Mouse (Mus musculus): ENCODE results near the gene Pde4b.

Gene Pde4b

GRCm38 (mm10) chr4:102582165-102582749, 494.9 kb downstream of the Pde4b start:
- no peak for DNase-seq

- DNase-seq, result no peak
Measured at GRCm38 (mm10) chr4:102582963-102583362, 495.6 kb downstream of the Pde4b start.

GRCm38 (mm10) chr4:102583469-102583868, 496.1 kb downstream of the Pde4b start:
- no peak for DNase-seq

DNA sequence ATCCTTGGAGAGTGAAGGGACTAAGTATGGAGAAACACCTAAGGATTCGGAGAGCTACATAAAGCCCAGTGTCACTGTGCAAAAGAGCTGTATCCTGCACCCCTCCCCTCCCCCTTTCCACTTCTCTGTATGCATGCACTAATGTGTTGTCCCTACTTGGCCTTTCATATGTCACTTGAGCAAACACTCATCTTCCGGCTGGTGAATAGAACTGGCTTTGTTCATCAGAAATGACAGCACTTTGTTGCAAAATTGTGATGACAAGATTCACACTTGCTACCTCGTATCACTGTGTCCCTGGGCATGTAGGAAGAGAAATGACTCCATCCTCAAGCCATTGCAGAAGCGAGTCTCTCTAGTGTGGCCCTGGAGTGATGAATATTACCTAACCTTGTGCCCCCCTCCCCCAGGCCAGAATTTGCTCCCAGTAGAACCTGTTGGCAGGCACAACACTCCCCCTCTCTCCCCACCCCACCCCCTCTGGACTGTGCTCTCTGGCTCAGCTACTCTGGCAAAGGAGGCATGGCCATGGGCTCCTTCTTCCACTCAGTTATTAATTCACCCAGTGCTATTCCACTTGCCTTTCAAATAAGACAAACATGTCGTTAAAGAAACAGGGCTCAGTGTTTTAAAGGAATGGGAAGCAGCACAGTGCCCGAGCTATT, 497.4 kb downstream of the Pde4b start:
- no peak for DNase-seq

- DNase-seq, result no peak
Measured at GRCm38 (mm10) chr4:102585541-102585940, 498.2 kb downstream of the Pde4b start.

DNA sequence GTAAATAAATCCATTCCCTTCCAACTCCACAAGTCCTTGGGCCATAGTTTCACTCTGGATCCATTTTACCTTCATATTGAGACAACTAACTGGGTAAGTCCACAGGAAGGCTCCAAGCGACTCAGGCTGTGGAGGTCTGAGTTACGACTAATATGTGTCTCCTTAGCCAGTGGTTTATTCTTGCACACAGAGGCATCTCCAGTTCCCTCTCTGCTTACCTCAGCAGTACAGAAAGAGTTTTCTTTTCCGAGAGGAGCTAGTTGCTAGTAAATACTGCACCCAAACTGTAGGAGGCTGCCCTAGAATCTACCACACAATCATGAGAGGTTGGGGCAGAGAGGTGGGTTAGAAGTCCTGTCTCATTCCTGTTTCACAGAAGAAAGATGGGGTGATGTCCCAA, 499.4 kb downstream of the Pde4b start:
- DNase-seq, result no peak

- DNase-seq, result no peak
Measured at GRCm38 (mm10) chr4:102588668-102589455, 501.5 kb downstream of the Pde4b start.

DNA sequence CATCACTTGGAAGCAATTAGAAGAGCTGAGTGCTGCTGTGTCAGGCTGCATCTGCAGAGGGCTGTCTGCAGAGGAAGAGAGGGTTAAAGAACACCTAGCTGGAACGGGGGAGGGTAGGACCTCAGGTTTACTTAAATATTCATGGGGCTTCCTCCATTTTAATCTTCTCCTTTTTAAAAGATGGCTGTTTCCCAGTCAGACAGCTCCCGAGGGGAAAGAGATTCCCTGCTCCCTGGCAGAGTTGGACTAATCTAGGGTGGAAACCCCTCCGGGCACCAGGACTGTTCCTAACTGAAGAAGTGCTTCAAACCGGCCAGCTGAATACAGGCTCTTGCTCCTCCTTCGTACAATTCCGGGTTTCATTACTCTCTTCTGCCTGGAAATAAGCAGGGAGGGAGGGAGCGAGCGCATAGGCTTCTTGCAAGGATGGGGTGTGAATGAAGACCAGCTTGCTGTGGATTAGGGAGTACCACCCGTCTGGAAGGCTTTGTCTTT, 502.2 kb downstream of the Pde4b start:
- no peak for DNase-seq

GRCm38 (mm10) chr4:102591798-102592197, 504.5 kb downstream of the Pde4b start:
- no peak for DNase-seq

DNA sequence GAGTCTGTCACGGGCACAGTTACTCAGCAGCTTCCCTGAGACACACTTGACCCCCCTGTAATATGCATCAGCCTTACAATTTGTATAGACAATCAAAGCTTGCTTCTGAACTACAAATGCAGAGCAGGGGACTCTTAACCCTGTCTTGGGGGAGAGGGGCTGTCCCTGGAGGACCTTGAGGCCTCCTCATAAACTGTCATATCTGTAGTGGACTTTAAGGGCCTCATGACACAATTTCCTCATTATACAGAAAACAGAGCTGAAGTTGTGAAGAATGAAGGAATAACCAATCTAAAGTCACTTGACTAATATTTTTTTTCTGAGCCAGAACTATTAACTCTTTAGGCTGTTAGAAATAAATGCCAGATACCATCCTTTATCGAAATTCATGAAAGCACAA, 505.2 kb downstream of the Pde4b start:
- DNase-seq, result no peak

DNA sequence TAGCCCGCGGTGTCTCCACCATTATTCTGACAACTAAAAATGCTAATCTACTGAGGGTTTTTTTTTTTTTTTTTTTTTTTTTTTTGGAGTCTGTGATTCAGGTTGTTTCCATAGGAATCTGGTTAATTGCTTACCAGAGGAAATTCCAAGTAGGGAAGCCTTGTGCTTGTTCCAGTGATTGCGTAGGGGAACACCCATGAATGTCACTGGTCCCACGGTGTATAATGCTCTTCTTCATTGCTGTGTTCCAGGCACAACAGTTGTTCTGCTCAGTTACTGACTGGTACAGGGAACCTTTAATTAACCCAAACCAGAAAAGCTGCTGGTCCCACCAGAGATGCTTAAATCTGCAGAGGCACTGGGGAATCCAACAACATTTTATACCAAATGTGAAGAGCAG, 506.3 kb downstream of the Pde4b start:
- DNase-seq, result no peak

GRCm38 (mm10) chr4:102594506-102594905, 507.2 kb downstream of the Pde4b start:
- DNase-seq, result no peak

DNA sequence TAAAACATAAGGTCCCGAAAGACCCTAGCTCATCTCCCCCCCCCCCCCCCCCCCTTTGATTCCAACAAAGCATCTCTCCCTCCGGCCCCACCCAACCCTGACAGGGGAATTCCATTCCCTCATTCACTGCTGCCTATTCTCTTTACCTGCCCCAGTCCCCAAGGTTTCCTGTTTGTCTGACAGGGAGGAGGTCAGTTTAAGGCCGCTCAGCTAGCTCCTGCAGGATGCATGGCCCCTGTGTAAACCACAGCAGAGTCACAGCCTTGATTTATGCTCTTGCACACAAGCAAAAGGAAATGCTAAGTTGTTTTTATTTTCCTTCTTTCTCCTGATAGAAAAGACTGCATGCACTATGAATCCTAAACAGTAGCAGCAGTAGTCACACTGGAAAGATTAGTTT, 516.6 kb downstream of the Pde4b start:
- DNase-seq, result no peak

DNA sequence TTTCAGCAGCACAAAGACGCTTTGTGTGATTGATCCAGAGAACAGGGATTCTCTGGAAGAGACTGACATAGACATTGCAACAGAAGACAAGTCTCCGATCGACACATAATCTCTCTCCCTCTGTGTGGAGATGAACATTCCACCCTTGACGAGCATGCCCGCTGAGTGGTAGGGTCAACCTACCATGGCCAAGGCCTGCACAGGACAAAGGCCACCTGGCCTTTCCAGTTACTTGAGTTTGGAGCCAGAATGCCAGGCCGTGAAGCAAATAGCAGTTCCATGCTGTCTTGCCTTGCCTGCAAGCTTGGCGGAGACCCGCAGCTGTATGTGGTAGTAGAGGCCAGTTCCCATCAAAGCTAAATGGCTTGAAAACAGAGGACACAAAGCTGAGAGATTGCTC, 517.9 kb downstream of the Pde4b start:
- no peak for DNase-seq

- DNase-seq, result no peak
Measured at GRCm38 (mm10) chr4:102605722-102606341, 518.5 kb downstream of the Pde4b start.

DNA sequence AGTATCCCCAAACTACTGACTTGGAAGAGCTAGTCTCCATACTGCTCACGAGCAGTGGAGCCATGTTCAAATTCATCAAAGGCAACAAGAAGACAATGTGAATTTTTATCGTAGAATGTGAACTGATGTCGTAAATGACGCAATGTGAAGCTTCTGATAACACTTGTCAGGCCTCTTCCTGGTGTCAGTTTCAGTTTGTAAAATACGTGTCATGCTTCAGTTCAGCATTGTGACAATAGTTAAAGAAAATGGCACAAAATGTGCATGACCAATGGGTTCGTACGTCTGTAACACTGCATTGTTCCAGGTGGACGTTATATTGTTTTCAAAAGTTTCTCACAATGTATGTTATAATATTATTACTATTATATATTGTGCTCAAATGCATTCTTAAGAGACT, 519.5 kb downstream of the Pde4b start:
- no peak for DNase-seq

DNA sequence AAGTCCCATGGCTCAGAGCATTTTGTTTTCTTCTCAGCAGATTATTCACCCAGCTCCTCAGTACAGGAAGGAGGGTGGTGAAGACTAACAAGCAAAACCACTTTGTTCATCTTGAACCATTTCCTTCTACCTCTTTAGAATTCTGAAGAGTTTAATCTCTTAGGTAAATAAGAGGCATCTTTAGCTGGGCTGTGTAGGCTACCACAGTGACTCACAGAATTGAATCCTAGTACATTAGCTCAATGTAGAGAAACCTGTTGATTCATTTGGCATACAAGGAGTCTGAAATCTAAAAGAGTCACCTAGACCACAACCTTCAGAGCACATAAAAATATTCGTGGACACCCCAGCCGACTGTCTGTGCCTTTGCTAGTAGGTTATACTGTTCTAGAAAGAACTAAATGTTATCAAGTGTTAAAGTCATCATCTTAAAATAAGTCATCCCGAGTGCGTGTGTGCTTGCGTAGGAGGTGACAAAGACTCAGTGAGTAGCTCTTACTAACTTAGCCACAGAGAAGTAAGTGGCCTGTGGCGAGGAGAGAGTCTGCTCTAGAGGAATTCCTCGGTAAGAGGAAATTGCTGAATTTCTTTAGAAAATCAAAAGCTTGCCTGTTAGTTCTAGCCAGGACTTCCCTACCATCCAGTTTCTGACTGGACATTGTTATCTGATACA, 520.5 kb downstream of the Pde4b start:
- DNase-seq, result no peak

- no peak for DNase-seq
Measured at GRCm38 (mm10) chr4:102612596-102612995, 525.3 kb downstream of the Pde4b start.

- DNase-seq, result no peak
Measured at GRCm38 (mm10) chr4:102617774-102618173, 530.4 kb downstream of the Pde4b start.

- no peak for DNase-seq
Measured at GRCm38 (mm10) chr4:102618609-102619008, 531.3 kb downstream of the Pde4b start.

- DNase-seq, result no peak
Measured at GRCm38 (mm10) chr4:102620179-102620910, 533.0 kb downstream of the Pde4b start.

- no peak for DNase-seq
Measured at GRCm38 (mm10) chr4:102621120-102621519, 533.8 kb downstream of the Pde4b start.

Measured in thymus, adult 18-20 months (tissue).